Mouse (Mus musculus) intestine, postnatal 0 days (tissue): Measurements from ENCODE around the gene Chpt1. TPM values are rescaled to one million over a fixed set of nuclear protein-coding genes. Genes with fewer than 3 reads are reported as not detected.

ENCODE experiments used
- ATAC-seq: fragments of 200-750 bp; cut with Nextera tagmentation; 2 replicates; pipeline ENCODE4 v1.8.0; 2017; ENCODE audit warnings: mild to moderate bottlenecking, moderate TSS enrichment, moderate library complexity
- H3K27ac ChIP-seq: fragments of 300-500 bp; sonication (generic); 2 replicates; pipeline ENCODE4 v1.5.1; 2014; ENCODE audit warnings: mild to moderate bottlenecking, low read depth, low read length, moderate library complexity
- H3K27me3 ChIP-seq: fragments of 300-500 bp; sonication (generic); replicated peaks from 2 replicates; pipeline ENCODE4 v1.6.1; 2014; ENCODE audit warnings: low read length, mixed read lengths; ENCODE audit not compliant: control insufficient read depth, insufficient read depth
- H3K36me3 ChIP-seq: fragments of 300-500 bp; sonication (generic); 2 replicates; pipeline ENCODE4 v1.6.1; 2014; ENCODE audit warnings: mild to moderate bottlenecking, moderate library complexity; ENCODE audit not compliant: control insufficient read depth, insufficient read depth
- H3K4me1 ChIP-seq: fragments of 300-500 bp; sonication (generic); replicated peaks from 2 replicates; pipeline ENCODE4 v1.6.1; 2014; ENCODE audit warnings: antibody characterized with exemption, low read length, mixed read lengths; ENCODE audit not compliant: control insufficient read depth, insufficient read depth
- H3K4me2 ChIP-seq: fragments of 300-500 bp; sonication (generic); replicated peaks from 2 replicates; pipeline ENCODE4 v1.6.1; 2014; ENCODE audit warnings: low read depth, mild to moderate bottlenecking, moderate library complexity
- H3K4me3 ChIP-seq: fragments of 300-500 bp; sonication (generic); 2 replicates; pipeline ENCODE4 v1.5.1; 2014; ENCODE audit warnings: low read depth, low read length
- H3K9ac ChIP-seq: fragments of 300-500 bp; sonication (generic); 2 replicates; pipeline ENCODE4 v1.6.1; 2014; ENCODE audit warnings: mild to moderate bottlenecking, low read depth, low read length
- H3K9me3 ChIP-seq: fragments of 300-500 bp; sonication (generic); 2 replicates; pipeline ENCODE4 v1.6.1; 2016; ENCODE audit warnings: mixed run types; ENCODE audit not compliant: control insufficient read depth
- CTCF ChIP-seq: sonication (generic); IDR thresholded peaks from 2 replicates; pipeline ENCODE4 v1.5.1; 2016; ENCODE audit warnings: low read depth, mild to moderate bottlenecking, control low read depth, antibody characterized with exemption, moderate library complexity
- WGBS: fragments of 180-500 bp; shearing (Covaris S2); extraction: QIAGEN DNeasy Blood & Tissue Kit; methylation state at CpG from one replicate; pipeline ENCODE4 v1.1.7; 2014; 5-methylcytosine and 5-hydroxymethylcytosine counted together
- polyA plus RNA-seq: library from polyadenylated mRNA; unstranded; fragments of >200 nt; fragmentation: Nextera tagmentation; extraction: Ambion mirVana; gene quantifications from 2 replicates; pipeline ENCODE4 v1.2.1, GENCODE M21; 2015

Chpt1 gene
- polyA plus RNA-seq, 1 experiment from 2014 or later = 631 TPM

DNA sequence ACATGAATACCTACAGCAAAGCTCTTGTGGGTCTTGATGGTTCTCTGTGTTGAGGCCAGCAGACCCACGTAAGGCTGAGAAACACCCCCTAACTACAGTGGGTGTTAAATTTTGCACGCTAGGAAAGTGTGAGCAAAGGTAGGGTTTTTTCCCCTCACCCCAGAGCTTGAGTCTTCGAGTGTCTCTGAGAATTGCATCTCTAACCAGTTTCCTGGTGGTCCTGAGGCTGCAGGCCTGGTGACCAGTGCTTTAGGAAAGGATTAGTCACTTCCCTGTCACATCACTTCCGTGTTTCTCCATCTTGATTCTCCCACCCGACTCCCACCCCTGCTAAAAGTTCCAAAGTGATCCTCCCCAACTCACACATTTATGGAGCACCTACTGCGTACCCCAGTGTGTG lies 99.7 kb downstream of the Chpt1 start:
- TF ChIP-seq CTCF = no peak
- Histone ChIP-seq H3K27me3 (no peaks in the 10 kb centered on the region), H3K4me2 (no peak overlapping the region), H3K36me3 (no peaks in the 10 kb centered on the region), H3K4me1 (no peaks in the 10 kb centered on the region), H3K4me3 (no peak overlapping the region), H3K9ac (no peak overlapping the region), H3K9me3 (no peaks in the 10 kb centered on the region), H3K27ac (no peak overlapping the region)
- no peak for ATAC-seq
- 78% methylated on average over 6 of the region's 6 CpGs for WGBS

DNA sequence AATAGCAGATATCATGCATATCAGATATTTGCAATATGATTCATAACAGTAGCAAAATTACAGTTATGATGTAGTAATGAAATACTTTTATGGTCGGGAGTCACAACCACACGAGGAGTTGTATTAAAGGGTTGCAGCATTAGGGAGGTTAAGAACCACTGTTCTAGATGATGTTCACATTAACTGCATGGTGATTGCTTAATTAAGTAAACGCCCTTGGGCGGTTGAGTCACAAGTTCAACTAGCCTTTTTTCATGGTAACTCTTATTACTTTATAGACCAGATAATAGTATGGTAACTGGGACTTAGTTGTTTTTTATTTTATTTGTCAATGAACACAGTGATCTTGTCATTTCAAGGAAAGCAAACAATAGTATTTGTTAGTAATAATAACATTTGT lies 100.9 kb downstream of the Chpt1 start:
- TF ChIP-seq CTCF = no peak
- Histone ChIP-seq H3K27ac (no peak overlapping the region), H3K4me3 (no peak overlapping the region), H3K4me2 (no peak overlapping the region), H3K36me3 (no peaks in the 10 kb centered on the region), H3K4me1 (no peaks in the 10 kb centered on the region), H3K27me3 (no peaks in the 10 kb centered on the region), H3K9ac (no peak overlapping the region), H3K9me3 (no peaks in the 10 kb centered on the region)
- 63% methylated on average over 4 of the region's 4 CpGs for WGBS
- no peak for ATAC-seq

Other genes with a start within 250 kb of the Chpt1 start
- 2.0 and 2.1 TPM in 2 replicates for gene Dram1, start 125.0 kb downstream of the Chpt1 start, polyA plus RNA-seq
- gene Gnptab, start 124.9 kb downstream of the Chpt1 start, polyA plus RNA-seq = 6.2 and 6.7 TPM in 2 replicates
- 31.6 and 50.4 TPM in 2 replicates for gene Sycp3, start 44.5 kb downstream of the Chpt1 start, polyA plus RNA-seq
- 2.2 and 3.5 TPM in 2 replicates for gene Mybpc1, start 101.1 kb upstream of the Chpt1 start, polyA plus RNA-seq
- 0.20 and 0.59 TPM in 2 replicates for gene Spic, start 180.9 kb upstream of the Chpt1 start, polyA plus RNA-seq
- 153 and 163 TPM in 2 replicates for gene Arl1, start 226.8 kb upstream of the Chpt1 start, polyA plus RNA-seq